Mouse (Mus musculus) neural tube, embryonic 15.5 days (tissue): Measurements from ENCODE around the gene Top3b. TPM values are rescaled to one million over a fixed set of nuclear protein-coding genes. Genes with fewer than 3 reads are reported as not detected.

Experiments used
- ATAC-seq: fragments of 200-750 bp; cut with Nextera tagmentation; 2 replicates; pipeline ENCODE4 v1.8.0; 2017; ENCODE audit warnings: mild to moderate bottlenecking, moderate TSS enrichment, moderate library complexity; ENCODE audit not compliant: low FRiP score
- H3K27ac ChIP-seq: fragments of 300-500 bp; sonication (generic); replicated peaks from 2 replicates; pipeline ENCODE4 v1.5.1; 2015; ENCODE audit warnings: mild to moderate bottlenecking, inconsistent platforms
- H3K27me3 ChIP-seq: fragments of 300-500 bp; sonication (generic); replicated peaks from 2 replicates; pipeline ENCODE4 v1.6.1; 2015; ENCODE audit warnings: inconsistent platforms
- H3K36me3 ChIP-seq: fragments of 300-500 bp; sonication (generic); 2 replicates; pipeline ENCODE4 v1.6.1; 2015; ENCODE audit warnings: inconsistent platforms
- H3K4me1 ChIP-seq: fragments of 300-500 bp; sonication (generic); 2 replicates; pipeline ENCODE4 v1.6.1; 2015; ENCODE audit warnings: inconsistent platforms
- H3K4me2 ChIP-seq: fragments of 300-500 bp; sonication (generic); 2 replicates; pipeline ENCODE4 v1.6.1; 2015; ENCODE audit warnings: inconsistent platforms, mild to moderate bottlenecking, moderate library complexity
- H3K4me3 ChIP-seq: fragments of 300-500 bp; sonication (generic); replicated peaks from 2 replicates; pipeline ENCODE4 v1.5.1; 2015; ENCODE audit warnings: mild to moderate bottlenecking, inconsistent platforms
- H3K9ac ChIP-seq: fragments of 300-500 bp; sonication (generic); replicated peaks from 2 replicates; pipeline ENCODE4 v1.6.1; 2015; ENCODE audit warnings: mild to moderate bottlenecking, inconsistent platforms
- H3K9me3 ChIP-seq: fragments of 300-500 bp; sonication (generic); replicated peaks from 2 replicates; pipeline ENCODE4 v1.6.1; 2016; ENCODE audit warnings: inconsistent platforms
- WGBS: fragments of 180-500 bp; shearing (Covaris S2); methylation state at CpG from one replicate; pipeline ENCODE4 v1.1.7; 2015; ENCODE audit warnings: mixed read lengths; 5-methylcytosine and 5-hydroxymethylcytosine counted together
- polyA plus RNA-seq: library from polyadenylated mRNA; unstranded; fragments of >200 nt; fragmentation: Nextera tagmentation; extraction: Ambion mirVana; gene quantifications from 2 replicates; pipeline ENCODE4 v1.2.1, GENCODE M21; 2015

The Top3b gene
- polyA plus RNA-seq, 1 experiment from 2014 or later = 69.8 TPM

GRCm38 (mm10) chr16:16930810-16931296 is 60.3 kb downstream of the Top3b start:
- WGBS = 62% methylated on average over 5 of the region's 5 CpGs
- Histone ChIP-seq H3K9me3 (no peaks in the 10 kb centered on the region), H3K27me3 (no peaks in the 10 kb centered on the region), H3K4me2 (no peak overlapping the region), H3K4me1 (no peaks in the 10 kb centered on the region; the same call in 1 of the 2 replicates), H3K9ac (no peak overlapping the region), H3K36me3 (0 out of 2 replicates have a peak, but pooled peaks cover 8% of the 10 kb centered on the region), H3K27ac (0 out of 2 replicates have a peak overlapping the region, but pooled peaks have one; percentile 13), H3K4me3 (no peak overlapping the region)
- ATAC-seq = no peak

- WGBS = 96% methylated on average over 9 of the region's 9 CpGs
- no peak overlapping the region for H3K27ac ChIP-seq
- H3K4me2 ChIP-seq = no peak overlapping the region
- H3K36me3 ChIP-seq = no peaks in the 10 kb centered on the region
- no peak for ATAC-seq
- H3K4me1 ChIP-seq = no peaks in the 10 kb centered on the region
- no peak overlapping the region for H3K4me3 ChIP-seq
- H3K27me3 ChIP-seq = no peaks in the 10 kb centered on the region
- H3K9ac ChIP-seq = no peak overlapping the region
- no peaks in the 10 kb centered on the region for H3K9me3 ChIP-seq
Measured at GRCm38 (mm10) chr16:16939543-16939942, 69.0 kb downstream of the Top3b start.

- Histone ChIP-seq H3K36me3 (no peaks in the 10 kb centered on the region), H3K27me3 (no peaks in the 10 kb centered on the region), H3K4me2 (no peak overlapping the region), H3K4me3 (no peak overlapping the region), H3K4me1 (no peaks in the 10 kb centered on the region), H3K9me3 (no peaks in the 10 kb centered on the region), H3K27ac (no peak overlapping the region), H3K9ac (no peak overlapping the region)
- WGBS = 87% methylated on average over 2 of the region's 2 CpGs
- no peak for ATAC-seq
Measured at GRCm38 (mm10) chr16:16941078-16941477, 70.5 kb downstream of the Top3b start.

Other genes starting within 250 kb of the Top3b start
- gene Olfr19, start 194.3 kb upstream of the Top3b start, polyA plus RNA-seq = not detected in 2 replicates
- 13.9 and 16.3 TPM in 2 replicates for gene Spag6l, start 41.3 kb upstream of the Top3b start, polyA plus RNA-seq
- gene Igll1, start 6.8 kb upstream of the Top3b start, polyA plus RNA-seq = 0.57 TPM in 1 of 2 replicates, not detected in the other
- 1.5 and 1.6 TPM in 2 replicates for gene Vpreb1, start 107 bp downstream of the Top3b start, polyA plus RNA-seq
- gene Ppm1f, start 25.7 kb downstream of the Top3b start, polyA plus RNA-seq = 25.6 and 27.8 TPM in 2 replicates
- gene Mapk1, start 112.6 kb downstream of the Top3b start, polyA plus RNA-seq = 184 and 188 TPM in 2 replicates
- 77.5 and 94.9 TPM in 2 replicates for gene Ypel1, start 199.0 kb downstream of the Top3b start, polyA plus RNA-seq
- gene Ppil2, start 240.5 kb downstream of the Top3b start, polyA plus RNA-seq = 134 and 143 TPM in 2 replicates